Mouse (Mus musculus) CH12.LX (cell line): ENCODE data around the gene Sparc. TPM values are rescaled to one million over a fixed set of nuclear protein-coding genes. Genes with fewer than 3 reads are reported as not detected.

Source experiments
- DNase-seq: peaks from one replicate; pipeline ENCODE4 v3.0.0-alpha.2; 2013; ENCODE audit errors: extremely low read depth
- H3K27ac ChIP-seq: 2 replicates; pipeline ENCODE4 v1.5.1; 2012; ENCODE audit warnings: low read depth, mild to moderate bottlenecking, control low read depth, moderate library complexity; ENCODE audit not compliant: insufficient read depth
- H3K27me3 ChIP-seq: replicated peaks from 2 replicates; pipeline ENCODE3; 2012; ENCODE audit warnings: inconsistent platforms
- H3K36me3 ChIP-seq, 2 experiments: replicated peaks in 1 of 2; 2 replicates each; pipeline versions ENCODE3 to v1.6.1; 2012; ENCODE audit warnings: inconsistent platforms in 1 of 2, low read length in 1 of 2, mild to moderate bottlenecking in 1 of 2, mixed read lengths in 1 of 2, moderate library complexity in 1 of 2; ENCODE audit not compliant: control insufficient read depth in 1 of 2, insufficient read depth in 1 of 2
- H3K4me1 ChIP-seq, 2 experiments: 2 replicates each; pipeline ENCODE4 v1.6.1; 2012; ENCODE audit warnings: inconsistent platforms in 1 of 2, moderate library complexity in 1 of 2; ENCODE audit not compliant: insufficient read depth in 2 of 2, control insufficient read depth in 1 of 2
- H3K4me2 ChIP-seq: 2 replicates; pipeline ENCODE4 v1.6.1; 2012; ENCODE audit warnings: low read depth, mild to moderate bottlenecking, control low read depth; ENCODE audit not compliant: poor library complexity, insufficient read depth, severe bottlenecking
- H3K4me3 ChIP-seq, 3 experiments: fragments of 150-350 bp in 1 of 3; sonication (generic) in 1 of 3; replicated peaks in 1 of 3; 2 replicates each; pipeline versions ENCODE3 to v1.5.1; 2011 to 2012; ENCODE audit warnings: low read depth in 2 of 3, low read length in 2 of 3, mild to moderate bottlenecking in 2 of 3, moderate library complexity in 2 of 3, control low read depth in 1 of 3, improper control_type of control experiment in 1 of 3, inconsistent platforms in 1 of 3, mixed read lengths in 1 of 3; ENCODE audit not compliant: poor library complexity in 1 of 3
- H3K79me2 ChIP-seq: replicated peaks from 2 replicates; pipeline ENCODE4 v1.6.1; 2012; ENCODE audit warnings: mild to moderate bottlenecking, moderate library complexity; ENCODE audit not compliant: control insufficient read depth, poor library complexity, insufficient read depth, severe bottlenecking; ENCODE audit errors: extremely low read depth
- H3K9ac ChIP-seq: 2 replicates; pipeline ENCODE4 v1.6.1; 2012; ENCODE audit warnings: low read depth, mild to moderate bottlenecking, control low read depth, moderate library complexity; ENCODE audit not compliant: insufficient read depth
- H3K9me3 ChIP-seq: replicated peaks from 2 replicates; pipeline ENCODE3; 2012; ENCODE audit warnings: low read length, inconsistent platforms, mixed read lengths
- CTCF ChIP-seq, 2 experiments: IDR thresholded peaks in 1 of 2; conservative IDR thresholded peaks in 1 of 2; 2 replicates each; pipeline ENCODE4 v1.5.1; 2011 to 2012; ENCODE audit warnings: low read depth in 2 of 2, low read length in 2 of 2, improper control_type of control experiment in 1 of 2, inconsistent platforms in 1 of 2, mild to moderate bottlenecking in 1 of 2, moderate library complexity in 1 of 2
- ELF1 ChIP-seq: IDR thresholded peaks from 2 replicates; pipeline ENCODE4 v1.6.1; 2014; ENCODE audit warnings: low read depth, mild to moderate bottlenecking, inconsistent platforms, low read length, improper control_type of control experiment
- EP300 ChIP-seq: IDR thresholded peaks from 2 replicates; pipeline ENCODE4 v1.6.1; 2011; ENCODE audit warnings: low read length, improper control_type of control experiment
- ETS1 ChIP-seq: conservative IDR thresholded peaks from 2 replicates; pipeline ENCODE4 v1.6.1; 2012; ENCODE audit warnings: low read depth, mild to moderate bottlenecking, inconsistent platforms, low read length, improper control_type of control experiment, moderate library complexity
- GABPA ChIP-seq: IDR thresholded peaks from 2 replicates; pipeline ENCODE4 v1.6.1; 2012; ENCODE audit warnings: low read depth, low read length, improper control_type of control experiment, inconsistent platforms; ENCODE audit not compliant: insufficient replicate concordance
- HCFC1 ChIP-seq: IDR thresholded peaks from 2 replicates; pipeline ENCODE4 v1.6.1; 2012; ENCODE audit warnings: low read depth, mild to moderate bottlenecking, inconsistent platforms, low read length, improper control_type of control experiment
- IRF4 ChIP-seq: IDR thresholded peaks from 2 replicates; pipeline ENCODE4 v1.6.1; 2014; ENCODE audit warnings: low read depth, mild to moderate bottlenecking, inconsistent platforms, low read length, improper control_type of control experiment
- JUN ChIP-seq: IDR thresholded peaks from 2 replicates; pipeline ENCODE4 v1.6.1; 2011; ENCODE audit warnings: low read depth, mild to moderate bottlenecking, low read length, improper control_type of control experiment, moderate library complexity; ENCODE audit not compliant: insufficient read depth
- KAT2A ChIP-seq: IDR thresholded peaks from 2 replicates; pipeline ENCODE4 v1.6.1; 2012; ENCODE audit warnings: low read length, improper control_type of control experiment, inconsistent platforms; ENCODE audit not compliant: insufficient replicate concordance
- MAFK ChIP-seq: IDR thresholded peaks from 2 replicates; pipeline ENCODE4 v1.6.1; 2011; ENCODE audit warnings: low read length, improper control_type of control experiment; ENCODE audit not compliant: insufficient replicate concordance
- MAX ChIP-seq: IDR thresholded peaks from 2 replicates; pipeline ENCODE4 v1.6.1; 2011; ENCODE audit warnings: low read length, improper control_type of control experiment
- MAZ ChIP-seq: IDR thresholded peaks from 2 replicates; pipeline ENCODE4 v1.6.1; 2012; ENCODE audit warnings: low read depth, mild to moderate bottlenecking, inconsistent platforms, low read length, improper control_type of control experiment, moderate library complexity
- MEF2A ChIP-seq: IDR thresholded peaks from 2 replicates; pipeline ENCODE4 v1.6.1; 2014; ENCODE audit warnings: low read depth, mild to moderate bottlenecking, inconsistent platforms, low read length, improper control_type of control experiment, borderline replicate concordance
- MXI1 ChIP-seq: IDR thresholded peaks from 2 replicates; pipeline ENCODE4 v1.6.1; 2011; ENCODE audit warnings: mild to moderate bottlenecking, low read depth, low read length, improper control_type of control experiment
- PAX5 ChIP-seq: IDR thresholded peaks from 2 replicates; pipeline ENCODE4 v1.6.1; 2012; ENCODE audit warnings: low read length, inconsistent platforms, mixed read lengths
- RAD21 ChIP-seq: IDR thresholded peaks from 2 replicates; pipeline ENCODE4 v1.6.1; 2011; ENCODE audit warnings: low read depth, mild to moderate bottlenecking, low read length, improper control_type of control experiment, moderate library complexity
- SMC3 ChIP-seq: IDR thresholded peaks from 2 replicates; pipeline ENCODE4 v1.6.1; 2011; ENCODE audit warnings: low read depth, low read length, improper control_type of control experiment
- TBP ChIP-seq: conservative IDR thresholded peaks from 2 replicates; pipeline ENCODE4 v1.6.1; 2011; ENCODE audit warnings: low read depth, low read length, improper control_type of control experiment
- TCF12 ChIP-seq: IDR thresholded peaks from 2 replicates; pipeline ENCODE4 v1.6.1; 2014; ENCODE audit warnings: low read depth, mild to moderate bottlenecking, inconsistent platforms, low read length, improper control_type of control experiment
- USF1 ChIP-seq: IDR thresholded peaks from 2 replicates; pipeline ENCODE4 v1.6.1; 2014; ENCODE audit warnings: low read depth, mild to moderate bottlenecking, inconsistent platforms, low read length, improper control_type of control experiment
- USF2 ChIP-seq: conservative IDR thresholded peaks from 2 replicates; pipeline ENCODE4 v1.6.1; 2011; ENCODE audit warnings: low read depth, low read length, improper control_type of control experiment
- ZC3H11A ChIP-seq: IDR thresholded peaks from 2 replicates; pipeline ENCODE4 v1.6.1; 2012; ENCODE audit warnings: low read depth, mild to moderate bottlenecking, inconsistent platforms, low read length, improper control_type of control experiment
- ZMIZ1 ChIP-seq: IDR thresholded peaks from 2 replicates; pipeline ENCODE4 v1.6.1; 2012; ENCODE audit warnings: low read depth, mild to moderate bottlenecking, inconsistent platforms, low read length, improper control_type of control experiment
- dilution Hi-C: fragments of 300-500 bp; cut with MboI; formaldehyde crosslinking; loops from 2 replicates; pipeline ENCODE4 v1.14.3; 2020; ENCODE audit warnings: low sequenced_read_pairs; ENCODE audit not compliant: extremely low pct_unique_long_range_greater_than_20kb, extremely low pct_ligation_motif_present
- in situ Hi-C: fragments of 300-500 bp; cut with MboI; formaldehyde crosslinking; loops from 3 replicates; pipeline ENCODE4 v1.14.3; 2019; ENCODE audit warnings: low sequenced_read_pairs, low pct_ligation_motif_present, low pct_unique_long_range_greater_than_20kb, mixed read lengths
- polyA plus RNA-seq: library from polyadenylated mRNA; unstranded; fragments of >175 nt; gene quantifications from 2 replicates; pipeline ENCODE4 v1.2.1, GENCODE M21; 2012; ENCODE audit warnings: low read depth; ENCODE audit not compliant: insufficient read length
- total RNA-seq, 2 experiments: library from RNA; depleted of rRNA; stranded (reverse); fragments of 300-350 nt in 1 of 2; fragments of >200 nt in 1 of 2; gene quantifications; 2 replicates each; pipeline ENCODE4 v1.2.3; 2012 to 2014

The Sparc gene
- total and polyA plus RNA-seq, 3 experiments = 0.13 to 0.57 TPM; not detected in 1

DNA sequence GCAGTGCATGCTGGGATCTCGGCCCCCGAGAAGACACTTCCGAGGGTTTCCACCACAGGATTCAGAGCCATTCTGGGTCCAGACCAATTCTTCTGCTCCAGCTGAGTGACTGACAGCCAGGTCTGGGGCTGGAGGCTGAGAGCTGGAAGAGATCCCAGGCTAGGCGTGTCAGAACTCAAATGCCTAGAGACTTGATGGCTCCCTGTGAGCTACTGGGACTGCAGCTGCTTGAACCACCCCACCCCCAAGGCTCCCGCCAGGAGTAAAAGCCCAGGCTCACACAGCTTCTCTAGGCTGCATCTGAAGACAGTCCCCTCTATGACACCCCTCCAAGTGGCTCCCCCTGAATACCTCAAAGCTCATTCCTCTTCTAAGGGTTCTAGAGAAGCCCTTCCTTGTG is 44.6 kb downstream of the Sparc start:
- Histone ChIP-seq H3K9ac (no peak overlapping the region), H3K36me3 (no peaks in the 10 kb centered on the region)
- dilution Hi-C loops = no loop called here
- TF ChIP-seq MAFK (no peak), MEF2A (no peak), RAD21 (no peak), IRF4 (no peak), USF2 (no peak)
- TF ChIP-seq, all 38 proteins: peak for 0
- Histone ChIP-seq H3K27me3 (peaks cover 75% of the 10 kb centered on the region), H3K27ac (no peak overlapping the region), H3K4me3 (no peak overlapping the region), H3K79me2 (no peaks in the 10 kb centered on the region), H3K4me2 (no peak overlapping the region), H3K9me3 (peaks cover 3% of the 10 kb centered on the region), H3K4me1 (no peaks in the 10 kb centered on the region)
- in situ Hi-C loops = loop anchor here (25.0 kb wide), 1 partner anchor 491 kb away; no protein-coding TSS in a partner anchor
- no peak for DNase-seq

DNA sequence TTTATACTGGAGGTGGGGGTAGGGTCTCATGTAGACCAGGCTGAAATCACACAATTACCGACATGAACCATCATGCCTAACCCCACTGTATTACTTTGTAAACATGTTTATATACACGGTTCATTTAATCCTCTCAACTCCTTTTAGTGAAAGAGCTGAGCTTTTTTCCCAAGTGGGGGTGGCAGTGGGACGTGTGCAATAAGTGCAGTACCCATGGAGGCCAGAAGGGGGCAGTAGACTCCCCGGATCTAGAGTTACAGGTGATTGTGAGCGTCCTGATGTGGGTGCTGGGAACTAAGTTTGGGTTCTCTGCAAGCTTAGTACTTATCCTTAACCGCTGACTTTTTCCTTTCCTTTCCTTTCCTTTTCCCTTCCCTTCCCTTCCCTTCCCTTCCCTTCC is 49.1 kb downstream of the Sparc start:
- no peaks in the 10 kb centered on the region for H3K79me2 ChIP-seq
- TF ChIP-seq CTCF (conservative IDR thresholded peaks at IDR 0.05 in 1 of 2, IDR thresholded peaks at IDR 0.05 in 1 of 2; ENCODE audit: low read depth in 2 of 2, low read length in 2 of 2) = peak; percentile 64 to 87
- TF ChIP-seq RAD21 = peak; percentile 6
- TF ChIP-seq SMC3 = peak; percentile 35
- TF ChIP-seq JUN = no peak
- no peaks in the 10 kb centered on the region for H3K4me1 ChIP-seq
- peak; percentile 45 for DNase-seq
- H3K4me2 ChIP-seq = no peak overlapping the region
- H3K27ac ChIP-seq = no peak overlapping the region
- H3K36me3 ChIP-seq = no peaks in the 10 kb centered on the region
- no peak overlapping the region for H3K4me3 ChIP-seq
- peaks cover 79% of the 10 kb centered on the region for H3K27me3 ChIP-seq
- H3K9me3 ChIP-seq = peaks cover 3% of the 10 kb centered on the region
- dilution Hi-C loops = no loop called here
- in situ Hi-C loops = no loop called here
- no peak overlapping the region for H3K9ac ChIP-seq

DNA sequence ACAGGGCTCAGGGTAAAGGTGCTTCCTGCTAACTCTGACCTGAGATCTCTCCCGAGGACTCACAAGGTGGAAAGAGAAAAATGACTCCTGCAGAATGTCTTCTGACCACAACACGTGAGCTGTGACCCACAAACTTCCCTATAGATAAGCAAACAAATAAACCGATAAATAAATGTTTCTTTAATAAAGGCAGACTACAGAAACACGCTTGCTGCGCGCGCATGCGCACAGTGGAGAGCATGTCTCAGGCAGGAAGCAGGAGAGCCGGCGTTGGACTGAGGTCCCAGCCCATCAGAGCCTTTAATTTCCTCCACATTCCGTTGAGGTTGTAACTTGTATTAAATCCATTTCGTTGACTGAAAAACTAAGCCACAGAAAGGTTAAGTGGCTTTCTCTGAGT is 49.6 kb downstream of the Sparc start:
- H3K4me2 ChIP-seq = no peak overlapping the region
- H3K9me3 ChIP-seq = peaks cover 3% of the 10 kb centered on the region
- no peak overlapping the region for H3K27ac ChIP-seq
- no peak for DNase-seq
- no peaks in the 10 kb centered on the region for H3K36me3 ChIP-seq
- H3K4me1 ChIP-seq = no peaks in the 10 kb centered on the region
- H3K79me2 ChIP-seq = no peaks in the 10 kb centered on the region
- H3K4me3 ChIP-seq = no peak overlapping the region
- dilution Hi-C loops (no loop called here), in situ Hi-C loops (no loop called here)
- TF ChIP-seq CTCF (conservative IDR thresholded peaks at IDR 0.05 in 1 of 2, IDR thresholded peaks at IDR 0.05 in 1 of 2; ENCODE audit: low read depth in 2 of 2, low read length in 2 of 2) = no peak
- no peak for TF ChIP-seq EP300
- no peak for TF ChIP-seq MAX
- no peak for TF ChIP-seq USF1
- TF ChIP-seq TCF12 = no peak
- TF ChIP-seq ETS1 = no peak
- TF ChIP-seq SMC3 = no peak
- no peak for TF ChIP-seq ZMIZ1
- no peak for TF ChIP-seq MAFK
- TF ChIP-seq KAT2A = no peak
- TF ChIP-seq MEF2A = no peak
- no peak for TF ChIP-seq MAZ
- no peak for TF ChIP-seq PAX5
- TF ChIP-seq HCFC1 = no peak
- TF ChIP-seq ELF1 = no peak
- TF ChIP-seq MXI1 = no peak
- no peak for TF ChIP-seq GABPA
- TF ChIP-seq ZC3H11A = no peak
- no peak for TF ChIP-seq TBP
- TF ChIP-seq, all 38 proteins: peak for 0
- no peak overlapping the region for H3K9ac ChIP-seq
- H3K27me3 ChIP-seq = peaks cover 78% of the 10 kb centered on the region
